Mouse (Mus musculus) layer of hippocampus, adult 8-10 months (tissue): ENCODE results near the gene Gm18596. TPM values are rescaled to one million over a fixed set of nuclear protein-coding genes. Genes with fewer than 3 reads are reported as not detected.
"Not testable (repeated sequence)": the region's sequence is repeated elsewhere in the genome, so short reads cannot be mapped to it uniquely, and the experiment has no call there.

Experiments
- DNase-seq, 2 experiments: peaks; one replicate each; pipeline ENCODE4 v3.0.0; 2022; ENCODE audit warnings: low spot score in 2 of 2
- total RNA-seq, 4 experiments: library from RNA; stranded (reverse); gene quantifications; 2 replicates each; pipeline ENCODE4 v1.2.4; 2022

The Gm18596 gene
- total RNA-seq, 4 experiments from 2014 or later, result not detected

DNA sequence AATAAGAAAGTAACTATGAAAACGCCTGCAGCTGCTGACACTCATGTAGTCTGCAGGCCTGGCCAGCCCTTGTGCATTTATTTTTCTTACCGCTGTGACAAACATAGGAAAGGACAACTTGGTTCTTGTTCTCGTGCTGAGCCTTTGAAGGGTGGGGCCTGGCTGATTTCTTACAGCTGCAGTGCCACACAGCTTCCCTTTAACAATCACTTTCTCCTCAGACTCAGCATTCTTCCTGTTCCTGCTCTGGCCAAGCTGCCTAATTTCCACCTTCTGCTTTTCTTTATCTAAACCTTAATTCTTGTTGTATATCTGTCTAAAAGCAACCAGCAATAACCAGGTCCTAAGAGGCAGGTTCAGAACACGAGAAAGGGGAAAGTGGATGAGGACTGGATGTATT is 28.7 kb downstream of the Gm18596 start:
- DNase-seq, result no peak

DNA sequence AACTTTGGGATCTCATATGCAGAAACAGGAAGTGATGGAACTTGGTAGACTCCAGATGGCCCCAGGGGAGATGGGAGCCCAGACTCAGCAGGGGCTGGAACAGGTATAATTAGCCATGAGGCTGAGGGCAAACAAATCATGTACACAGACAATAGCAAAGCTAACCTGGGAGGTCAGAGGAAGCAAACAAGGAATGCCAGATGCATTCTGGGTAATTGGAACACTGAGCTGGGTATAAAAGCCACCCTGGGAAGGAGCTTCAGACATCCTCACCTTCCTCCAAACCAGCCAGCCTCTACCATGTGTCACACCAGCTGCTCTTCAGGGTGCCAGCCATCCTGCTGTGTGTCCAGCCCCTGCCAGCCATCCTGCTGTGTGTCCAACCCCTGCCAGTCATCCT is 31.3 kb downstream of the Gm18596 start, which contains the start of gene Gm10024:
Gene Gm10024 (plus strand): TSS at position 301 of the 400 bp plus-strand sequence.
- not testable (repeated sequence) for DNase-seq

DNA sequence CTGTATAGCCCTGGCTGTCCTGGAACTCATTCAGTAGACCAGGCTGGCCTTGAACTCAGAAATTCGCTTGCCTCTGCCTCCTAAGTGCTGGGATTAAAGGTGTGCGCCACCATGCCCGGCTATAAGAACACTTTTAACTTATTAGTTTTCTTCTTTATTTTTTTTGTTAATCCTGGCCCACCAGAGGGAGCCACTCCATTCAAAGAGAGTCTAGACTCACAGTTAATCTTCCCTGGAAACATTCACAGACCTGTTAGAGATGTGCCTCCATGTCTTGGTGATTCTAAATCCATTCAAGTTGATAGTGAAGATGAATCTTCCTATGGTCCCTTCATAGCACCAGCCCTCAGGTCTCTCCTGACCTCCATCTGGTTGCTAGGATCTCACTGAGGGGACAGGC is 32.6 kb downstream of the Gm18596 start:
- DNase-seq, result no peak

DNA sequence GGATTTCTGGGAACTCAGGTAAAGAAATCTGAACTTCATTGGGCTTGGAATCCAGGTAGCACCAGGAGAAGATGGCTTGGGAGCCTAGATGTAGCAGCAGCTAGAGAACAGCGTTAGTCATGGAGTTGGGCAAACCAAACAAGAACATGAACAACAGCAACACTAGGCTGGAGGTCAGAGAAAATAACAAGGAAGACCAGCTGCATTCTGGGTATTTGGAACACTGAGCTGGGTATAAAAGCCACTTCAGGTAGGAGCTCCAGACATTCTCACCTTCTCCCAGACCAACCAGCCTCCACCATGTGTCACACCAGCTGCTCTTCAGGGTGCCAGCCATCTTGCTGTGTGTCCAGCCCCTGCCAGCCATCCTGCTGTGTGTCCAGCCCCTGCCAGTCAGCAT is 36.1 kb downstream of the Gm18596 start, which contains the start of gene Gm10272:
Gene Gm10272 (plus strand): TSS at position 301 of the 400 bp plus-strand sequence.
- no peak for DNase-seq

DNA sequence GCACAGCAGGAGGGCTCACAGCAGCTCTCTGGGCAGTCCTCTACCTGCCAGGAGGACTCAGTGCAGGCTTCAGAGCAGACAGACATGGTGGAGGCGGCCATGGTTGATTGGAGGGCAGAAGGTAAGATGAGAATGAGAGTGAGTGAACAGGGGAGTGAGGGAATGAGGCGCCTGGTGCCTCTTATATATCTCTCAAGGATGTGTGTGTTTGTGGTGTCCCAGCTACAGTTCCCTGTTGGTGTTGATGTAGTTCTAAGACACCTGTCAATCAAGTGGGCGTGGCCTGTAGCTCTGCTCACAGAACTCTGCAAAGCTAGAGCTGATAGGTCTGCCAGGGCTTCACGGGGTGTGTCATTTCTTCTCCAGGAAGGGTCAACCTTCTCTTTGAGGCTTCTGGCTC is 45.3 kb downstream of the Gm18596 start, which contains the start of gene Gm9508:
Gene Gm9508 (minus strand): TSS at position 101 of the 400 bp plus-strand sequence.
- no peak for DNase-seq

Other genes with a start within 250 kb of the Gm18596 start
- 10 to 100 TPM; 30.5 to 39.0 (median 31.9) TPM for gene Fam207a, start 226.9 kb downstream of the Gm18596 start, total RNA-seq
- gene Itgb2, start 212.4 kb downstream of the Gm18596 start, total RNA-seq, result 10 to 100 TPM in 2 of 4 experiments, 1 to 10 TPM in 2; 3.8 to 36.2 (median 15.3) TPM
- 10 to 100 TPM; 79.3 to 96.1 (median 86.9) TPM for gene Pttg1ip, start 160.9 kb downstream of the Gm18596 start, total RNA-seq
- gene Sumo3, start 136.5 kb downstream of the Gm18596 start, total RNA-seq, result 100 to 1,000 TPM; 144 to 152 (median 147) TPM
- 10 to 100 TPM in 3 of 4 experiments, 1 to 10 TPM in 1; 7.6 to 33.3 (median 12.1) TPM for gene Gm49325, start 136.4 kb downstream of the Gm18596 start, total RNA-seq
- gene Ube2g2, start 120.4 kb downstream of the Gm18596 start, total RNA-seq, result 10 to 100 TPM; 64.2 to 89.9 (median 76.6) TPM
- gene Tspear, start 56.1 kb downstream of the Gm18596 start, total RNA-seq, result not detected
- not detected for gene Gm19402, start 51.9 kb downstream of the Gm18596 start, total RNA-seq
- gene Gm9508, start 45.4 kb downstream of the Gm18596 start, total RNA-seq, result not detected
- not detected for gene Gm10272, start 36.0 kb downstream of the Gm18596 start, total RNA-seq
- not detected for gene Gm10024, start 31.2 kb downstream of the Gm18596 start, total RNA-seq
- not detected for gene Gm10142, start 26.8 kb downstream of the Gm18596 start, total RNA-seq
- gene Krtap12-1, start 22.0 kb downstream of the Gm18596 start, total RNA-seq, result not detected
- gene Gm10100, start 16.2 kb downstream of the Gm18596 start, total RNA-seq, result not detected
- not detected for gene Gm9736, start 8.7 kb upstream of the Gm18596 start, total RNA-seq
- gene Gm3233, start 17.0 kb upstream of the Gm18596 start, total RNA-seq, result not detected
- gene Gm3238, start 28.7 kb upstream of the Gm18596 start, total RNA-seq, result not detected
- gene Gm7138, start 34.3 kb upstream of the Gm18596 start, total RNA-seq, result not detected
- gene Gm3250, start 39.9 kb upstream of the Gm18596 start, total RNA-seq, result not detected
- not detected for gene Gm7137, start 45.6 kb upstream of the Gm18596 start, total RNA-seq
- gene Gm9639, start 52.4 kb upstream of the Gm18596 start, total RNA-seq, result not detected
- gene Gm19668, start 56.5 kb upstream of the Gm18596 start, total RNA-seq, result not detected
- not detected for gene Gm9507, start 69.2 kb upstream of the Gm18596 start, total RNA-seq
- gene Gm2696, start 72.0 kb upstream of the Gm18596 start, total RNA-seq, result not detected
- gene Krtap10-4, start 84.5 kb upstream of the Gm18596 start, total RNA-seq, result not detected
- gene Krtap10-10, start 93.3 kb upstream of the Gm18596 start, total RNA-seq, result not detected
- not detected for gene Gm36176, start 104.2 kb upstream of the Gm18596 start, total RNA-seq
- not detected for gene Gm10318, start 110.2 kb upstream of the Gm18596 start, total RNA-seq
- not detected for gene Gm3285, start 119.3 kb upstream of the Gm18596 start, total RNA-seq
- gene Lrrc3, start 159.9 kb upstream of the Gm18596 start, total RNA-seq, result 1 to 10 TPM; 4.5 to 7.7 (median 5.4) TPM
- 10 to 100 TPM; 43.0 to 47.6 (median 45.7) TPM for gene Trpm2, start 227.9 kb upstream of the Gm18596 start, total RNA-seq
- gene 1810043G02Rik, start 235.9 kb upstream of the Gm18596 start, total RNA-seq, result 10 to 100 TPM; 36.6 to 46.0 (median 40.5) TPM